Mouse (Mus musculus) small intestine, adult 2 months (tissue): Measurements from ENCODE around the gene Gm10160. TPM values are rescaled to one million over a fixed set of nuclear protein-coding genes. Genes with fewer than 3 reads are reported as not detected.

ENCODE experiments used
- H3K27ac ChIP-seq: fragments of 200-500 bp; 2 replicates; pipeline ENCODE4 v1.5.1; 2012; ENCODE audit warnings: low read depth, low read length, control low read depth, inconsistent platforms; ENCODE audit not compliant: insufficient read depth
- H3K27me3 ChIP-seq: fragments of 200-500 bp; 2 replicates; pipeline ENCODE4 v1.6.1; 2012; ENCODE audit warnings: mild to moderate bottlenecking, moderate library complexity, low read length, inconsistent platforms; ENCODE audit not compliant: control insufficient read depth, insufficient read depth
- H3K36me3 ChIP-seq: fragments of 200-500 bp; 2 replicates; pipeline ENCODE4 v1.6.1; 2012; ENCODE audit warnings: mild to moderate bottlenecking, low read length, control low read depth, inconsistent platforms; ENCODE audit not compliant: control insufficient read depth, insufficient read depth
- H3K4me1 ChIP-seq: fragments of 200-500 bp; 2 replicates; pipeline ENCODE4 v1.6.1; 2012; ENCODE audit warnings: low read length, inconsistent platforms, mixed read lengths; ENCODE audit not compliant: control insufficient read depth, insufficient read depth, insufficient read length
- H3K4me3 ChIP-seq: fragments of 200-500 bp; 2 replicates; pipeline ENCODE4 v1.5.1; 2012; ENCODE audit warnings: low read depth, mild to moderate bottlenecking, control low read depth, inconsistent platforms, low read length, moderate library complexity
- CTCF ChIP-seq: fragments of 200-500 bp; IDR thresholded peaks from 2 replicates; pipeline ENCODE4 v1.5.1; 2012; ENCODE audit warnings: low read depth, mild to moderate bottlenecking, control low read depth, inconsistent platforms, low read length, moderate library complexity, mixed read lengths; ENCODE audit not compliant: insufficient replicate concordance, insufficient read length; ENCODE audit errors: extremely low read depth
- POLR2A ChIP-seq: fragments of 200-500 bp; IDR thresholded peaks from 2 replicates; pipeline ENCODE4 v1.6.1; 2012; ENCODE audit warnings: low read depth, mild to moderate bottlenecking, control low read depth, inconsistent platforms, low read length, moderate library complexity
- WGBS: fragments of 180-500 bp; shearing (Covaris S2); methylation state at CpG from one replicate; pipeline ENCODE4 v1.1.7; 2018; 5-methylcytosine and 5-hydroxymethylcytosine counted together
- polyA plus RNA-seq: library from polyadenylated mRNA; depleted of rRNA; stranded (reverse); fragments of >200 nt; gene quantifications from 2 replicates; pipeline ENCODE4 v1.2.3, GENCODE M21; 2012

Gm10160 gene
- polyA plus RNA-seq, 1 experiment = not detected

DNA sequence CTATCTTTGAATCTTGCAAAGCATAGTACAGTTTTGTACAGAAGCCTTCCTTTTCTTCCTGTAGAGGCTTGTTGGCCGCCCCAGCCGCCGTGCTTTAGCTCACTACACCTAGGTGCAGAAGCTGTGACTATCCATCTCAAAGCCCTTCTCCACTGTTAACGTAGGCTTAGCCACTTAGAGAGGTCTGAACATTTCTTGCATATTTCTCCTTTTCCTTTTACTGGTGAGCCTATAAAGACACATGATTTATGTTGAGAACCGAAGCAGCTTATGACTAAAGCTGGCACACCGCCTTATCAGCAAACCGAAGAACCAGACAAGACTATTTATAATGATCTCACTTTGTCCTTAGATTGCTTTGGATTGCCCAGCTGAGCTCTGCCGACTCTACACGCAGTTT, 19.8 kb upstream of the Gm10160 start:
- Histone ChIP-seq H3K4me3 (no peak overlapping the region), H3K27ac (no peak overlapping the region), H3K36me3 (no peaks in the 10 kb centered on the region), H3K27me3 (no peaks in the 10 kb centered on the region), H3K4me1 (no peaks in the 10 kb centered on the region)
- TF ChIP-seq CTCF (no peak), POLR2A (no peak)
- WGBS = 54% methylated on average over 9 of the region's 9 CpGs

DNA sequence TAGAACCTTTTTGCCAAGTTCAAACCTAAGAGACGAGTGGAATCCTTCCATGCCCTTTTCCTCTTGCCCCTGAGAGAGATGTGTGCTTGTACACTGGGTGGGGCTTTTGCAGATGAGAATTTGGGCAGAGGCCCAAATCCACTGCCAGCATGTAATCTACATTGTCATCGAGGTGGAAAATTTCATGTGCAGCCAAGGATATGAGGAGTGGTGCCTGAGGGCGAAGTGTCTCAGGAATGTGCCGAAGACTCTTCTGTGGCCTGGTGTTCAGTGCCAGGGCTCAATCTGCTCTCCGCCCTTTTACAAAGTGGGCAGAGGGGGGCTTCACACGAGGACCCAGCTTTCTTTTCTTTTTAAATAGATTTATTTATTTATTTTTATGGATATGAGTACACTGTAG, 19.0 kb upstream of the Gm10160 start:
- no peaks in the 10 kb centered on the region for H3K4me1 ChIP-seq
- H3K27me3 ChIP-seq = no peaks in the 10 kb centered on the region
- no peak overlapping the region for H3K27ac ChIP-seq
- no peak for TF ChIP-seq POLR2A
- no peak for TF ChIP-seq CTCF
- H3K36me3 ChIP-seq = no peaks in the 10 kb centered on the region
- WGBS = 63% methylated on average over 6 of the region's 6 CpGs
- H3K4me3 ChIP-seq = no peak overlapping the region

DNA sequence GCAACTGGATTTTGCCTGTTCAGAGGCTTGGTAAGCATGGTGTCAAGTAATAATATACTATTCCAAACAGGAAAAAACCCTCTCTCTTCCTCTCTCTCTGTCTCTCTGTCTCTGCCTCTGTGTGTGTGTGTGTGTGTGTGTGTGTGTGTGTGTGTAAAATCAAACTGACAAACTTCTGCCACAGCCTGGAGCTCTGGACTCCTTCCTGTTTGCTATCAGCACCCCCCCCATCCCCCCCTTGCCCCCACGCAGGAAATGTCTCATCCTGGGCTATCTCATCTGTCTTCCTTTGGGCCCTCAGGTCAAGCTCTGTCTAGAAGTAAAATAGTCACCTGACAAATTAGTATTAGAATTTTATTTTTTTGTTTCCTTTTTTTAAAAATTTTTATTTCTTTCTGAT, 18.2 kb upstream of the Gm10160 start:
- Histone ChIP-seq H3K27me3 (no peaks in the 10 kb centered on the region), H3K27ac (no peak overlapping the region), H3K4me3 (no peak overlapping the region), H3K36me3 (no peaks in the 10 kb centered on the region), H3K4me1 (no peaks in the 10 kb centered on the region)
- WGBS = 35% methylated on average over 1 of the region's 1 CpGs
- TF ChIP-seq POLR2A (no peak), CTCF (no peak)

DNA sequence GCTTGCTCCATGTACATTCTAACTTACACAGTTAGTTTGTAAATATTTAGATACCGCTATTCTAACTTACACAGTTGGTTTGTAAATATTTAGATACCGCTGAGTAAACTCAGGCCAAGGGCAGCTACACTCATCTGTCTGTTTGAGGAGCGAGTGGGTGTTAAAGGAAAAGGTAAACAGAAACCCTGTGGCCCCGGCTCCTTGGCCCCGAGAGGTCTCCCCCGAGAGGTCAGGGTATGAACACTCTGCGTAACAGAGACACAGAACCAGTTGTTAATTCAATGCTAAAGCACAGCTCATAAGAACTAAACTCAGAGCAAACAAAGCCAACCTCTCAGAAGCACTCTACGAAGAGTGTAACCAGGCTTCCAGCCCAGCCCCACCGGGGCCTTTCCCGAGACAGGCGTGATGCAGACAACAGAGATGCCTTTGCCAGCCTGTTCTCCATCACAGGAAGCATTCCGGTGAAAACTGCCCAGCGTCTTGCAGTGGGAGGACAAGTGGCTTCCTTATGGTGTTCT, 17.0 kb upstream of the Gm10160 start:
- WGBS = 36% methylated on average over 13 of the region's 13 CpGs
- Histone ChIP-seq H3K27ac (no peak overlapping the region), H3K4me1 (no peaks in the 10 kb centered on the region), H3K4me3 (no peak overlapping the region), H3K27me3 (no peaks in the 10 kb centered on the region), H3K36me3 (no peaks in the 10 kb centered on the region)
- TF ChIP-seq CTCF = no peak
- TF ChIP-seq POLR2A = no peak

DNA sequence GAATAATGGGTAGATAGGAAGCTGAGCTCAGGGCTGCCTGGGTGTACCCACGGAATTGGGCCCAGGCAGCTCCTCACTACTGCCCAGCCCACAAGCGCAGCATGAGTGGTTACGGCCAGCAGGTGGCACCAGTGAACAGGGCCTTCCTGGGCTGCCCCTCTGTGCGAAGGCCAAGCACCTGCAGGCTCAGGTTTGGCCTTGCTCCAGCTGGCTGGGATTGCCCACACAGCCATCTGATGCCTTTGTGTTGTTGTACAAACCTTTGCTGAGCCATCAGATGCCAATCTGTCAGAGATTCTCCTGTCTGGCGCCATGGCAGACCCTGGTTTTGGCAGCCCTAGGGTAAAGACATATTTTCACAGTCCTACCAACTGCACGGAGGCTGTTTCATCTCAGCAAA, 12.6 kb upstream of the Gm10160 start:
- H3K27me3 ChIP-seq = no peaks in the 10 kb centered on the region
- peaks cover 7% of the 10 kb centered on the region; the same call in 1 of the 2 replicates for H3K4me1 ChIP-seq
- H3K4me3 ChIP-seq = no peak overlapping the region
- no peak overlapping the region for H3K27ac ChIP-seq
- no peaks in the 10 kb centered on the region for H3K36me3 ChIP-seq
- TF ChIP-seq CTCF (peak; percentile 82), POLR2A (no peak)
- 23% methylated on average over 6 of the region's 6 CpGs for WGBS

DNA sequence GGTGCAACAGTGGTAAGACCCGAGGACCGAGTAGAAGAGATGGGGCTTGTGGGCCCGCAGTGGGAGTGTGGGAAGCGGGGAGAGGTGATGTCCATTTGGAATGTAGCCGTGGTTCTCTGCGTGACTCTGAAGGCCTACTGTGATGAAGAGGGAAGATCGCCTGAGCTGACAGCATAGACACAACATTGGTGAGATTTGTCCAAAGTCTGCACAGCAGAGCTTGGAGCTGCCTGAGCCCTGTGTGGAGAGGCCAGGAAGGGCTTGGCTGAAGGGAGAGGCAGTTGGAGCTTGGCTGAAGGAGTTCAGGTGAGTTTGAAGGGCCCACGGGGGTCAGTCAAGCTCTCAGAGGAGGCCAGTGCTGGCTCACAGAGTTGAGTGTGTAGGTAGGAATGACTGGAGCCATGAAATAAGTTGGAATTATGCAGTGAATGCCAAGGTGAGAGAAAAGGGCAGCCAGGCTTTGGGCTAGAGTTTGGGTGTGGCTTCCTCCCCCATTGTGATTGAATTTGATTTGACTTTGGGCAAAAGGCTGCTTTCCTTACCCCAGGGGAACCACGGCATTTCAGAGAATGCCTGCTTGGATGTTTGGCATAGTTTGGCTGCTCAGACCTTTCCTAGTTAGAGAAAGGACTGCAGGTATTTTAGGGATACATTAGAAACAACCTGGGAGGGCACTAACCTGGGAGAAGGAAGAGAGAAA, 11.8 kb upstream of the Gm10160 start:
- Histone ChIP-seq H3K4me3 (no peak overlapping the region), H3K4me1 (peaks cover 7% of the 10 kb centered on the region; the same call in 1 of the 2 replicates), H3K27ac (peak overlapping the region; percentile 22; the same call in 1 of the 2 replicates), H3K27me3 (no peaks in the 10 kb centered on the region), H3K36me3 (no peaks in the 10 kb centered on the region)
- TF ChIP-seq CTCF (no peak), POLR2A (no peak)
- 80% methylated on average over 9 of the region's 9 CpGs for WGBS

DNA sequence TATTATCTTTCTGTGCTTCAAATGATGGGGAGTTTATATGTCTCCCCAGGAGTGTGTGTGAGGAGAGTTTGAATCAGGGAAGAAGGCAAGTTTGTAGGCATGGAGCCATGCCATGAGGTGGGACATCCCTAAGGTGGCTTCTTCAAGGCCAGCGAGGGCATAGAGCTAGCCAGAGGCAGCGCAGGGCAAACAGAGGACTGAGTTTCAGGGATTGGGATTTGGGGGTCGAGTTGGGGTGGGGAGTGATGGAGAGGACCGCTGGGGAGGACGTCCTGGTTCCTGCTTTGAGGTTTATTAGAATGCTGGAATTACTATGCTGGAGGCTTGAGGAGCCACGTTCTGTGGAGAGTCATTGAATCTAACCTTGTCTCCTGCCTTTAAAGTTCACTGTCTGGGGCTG, 10.3 kb upstream of the Gm10160 start:
- H3K4me3 ChIP-seq = no peak overlapping the region
- H3K27me3 ChIP-seq = no peaks in the 10 kb centered on the region; the same call in 1 of the 2 replicates
- H3K4me1 ChIP-seq = peaks cover 7% of the 10 kb centered on the region; the same call in 1 of the 2 replicates
- no peaks in the 10 kb centered on the region for H3K36me3 ChIP-seq
- no peak overlapping the region for H3K27ac ChIP-seq
- TF ChIP-seq POLR2A (no peak), CTCF (no peak)
- 91% methylated on average over 6 of the region's 6 CpGs for WGBS

DNA sequence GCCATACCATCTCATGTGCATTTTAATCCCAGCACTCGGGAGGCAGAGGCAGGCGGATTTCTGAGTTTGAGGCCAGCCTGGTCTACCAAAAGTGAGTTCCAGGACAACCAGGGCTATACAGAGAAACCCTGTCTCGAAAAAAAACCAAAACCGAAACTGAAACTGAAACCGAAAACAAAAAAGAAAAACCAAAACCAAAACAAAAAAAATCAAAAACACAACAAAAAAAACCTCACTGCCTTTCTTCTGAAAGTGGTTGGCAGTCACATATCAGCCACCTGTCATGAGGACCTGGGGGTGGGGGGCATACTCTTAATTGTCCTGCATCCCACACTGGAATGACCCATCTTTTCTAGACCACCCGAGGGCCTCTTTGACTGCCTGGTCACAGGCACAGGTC, 9.0 kb upstream of the Gm10160 start:
- H3K4me3 ChIP-seq = no peak overlapping the region
- H3K27ac ChIP-seq = no peak overlapping the region
- 76% methylated on average over 6 of the region's 6 CpGs for WGBS
- no peaks in the 10 kb centered on the region; the same call in 1 of the 2 replicates for H3K27me3 ChIP-seq
- TF ChIP-seq POLR2A (no peak), CTCF (no peak)
- H3K4me1 ChIP-seq = peaks cover 7% of the 10 kb centered on the region; the same call in 1 of the 2 replicates
- no peaks in the 10 kb centered on the region for H3K36me3 ChIP-seq
